Mouse (Mus musculus) forebrain, postnatal 0 days (tissue): ENCODE data around the gene Olah. TPM values are rescaled to one million over a fixed set of nuclear protein-coding genes. Genes with fewer than 3 reads are reported as not detected.
"Not testable (repeated sequence)": the region's sequence is repeated elsewhere in the genome, so short reads cannot be mapped to it uniquely, and the experiment has no call there.

Source experiments
- ATAC-seq: fragments of 200-750 bp; cut with Nextera tagmentation; 2 replicates; pipeline ENCODE4 v1.8.0; 2017; ENCODE audit warnings: mild to moderate bottlenecking, moderate library complexity
- DNase-seq: peaks from one replicate; pipeline ENCODE4 v3.0.0-alpha.2; 2015
- H3K27ac ChIP-seq: fragments of 300-500 bp; sonication (generic); 2 replicates; pipeline ENCODE4 v1.5.1; 2014; ENCODE audit warnings: low read depth, mild to moderate bottlenecking, antibody characterized with exemption, low read length, moderate library complexity, mixed read lengths
- H3K27me3 ChIP-seq: fragments of 300-500 bp; sonication (generic); 2 replicates; pipeline ENCODE4 v1.6.1; 2014; ENCODE audit warnings: mild to moderate bottlenecking, low read length, mixed read lengths; ENCODE audit not compliant: insufficient read depth
- H3K36me3 ChIP-seq: fragments of 300-500 bp; sonication (generic); 2 replicates; pipeline ENCODE4 v1.6.1; 2014; ENCODE audit warnings: mild to moderate bottlenecking, moderate library complexity; ENCODE audit not compliant: insufficient read depth
- H3K4me1 ChIP-seq: fragments of 300-500 bp; sonication (generic); 2 replicates; pipeline ENCODE4 v1.6.1; 2014; ENCODE audit warnings: antibody characterized with exemption; ENCODE audit not compliant: insufficient read depth
- H3K4me2 ChIP-seq: fragments of 300-500 bp; sonication (generic); 2 replicates; pipeline ENCODE4 v1.6.1; 2014; ENCODE audit warnings: low read depth, mild to moderate bottlenecking, moderate library complexity
- H3K4me3 ChIP-seq: fragments of 300-500 bp; sonication (generic); 2 replicates; pipeline ENCODE4 v1.5.1; 2014; ENCODE audit warnings: low read depth, low read length, mixed read lengths
- H3K9ac ChIP-seq: fragments of 300-500 bp; sonication (generic); 2 replicates; pipeline ENCODE4 v1.6.1; 2014; ENCODE audit warnings: mild to moderate bottlenecking
- H3K9me3 ChIP-seq: fragments of 300-500 bp; sonication (generic); 2 replicates; pipeline ENCODE4 v1.6.1; 2016; ENCODE audit warnings: low read length
- CTCF ChIP-seq: sonication (generic); IDR thresholded peaks from 2 replicates; pipeline ENCODE4 v1.5.1; 2016; ENCODE audit warnings: antibody characterized with exemption, control low read depth, low read depth
- WGBS: fragments of 180-500 bp; shearing (Covaris S2); extraction: QIAGEN DNeasy Blood & Tissue Kit; methylation state at CpG from one replicate; pipeline ENCODE4 v1.1.7; 2014; 5-methylcytosine and 5-hydroxymethylcytosine counted together
- polyA plus RNA-seq: library from polyadenylated mRNA; unstranded; fragments of >200 nt; fragmentation: Nextera tagmentation; extraction: Ambion mirVana; gene quantifications from 2 replicates; pipeline ENCODE4 v1.2.1, GENCODE M21; 2015
- total RNA-seq: library from RNA; depleted of rRNA; stranded (reverse); fragments of >200 nt; gene quantifications from 2 replicates; pipeline ENCODE4 v1.2.3, GENCODE M21; 2014; rRNA removed

Olah gene
- total RNA-seq (not detected in 2 replicates), polyA plus RNA-seq (0.13 TPM in 1 of 2 replicates, not detected in the other)

GRCm38 (mm10) chr2:3397110-3397509 lies at the start of gene Olah:
Olah (minus strand) TSS chr2:3397210.
- not testable (repeated sequence) for H3K27ac ChIP-seq, DNase-seq, H3K4me1 ChIP-seq, H3K36me3 ChIP-seq, H3K4me2 ChIP-seq, H3K4me3 ChIP-seq, H3K9ac ChIP-seq, ATAC-seq, H3K9me3 ChIP-seq, H3K27me3 ChIP-seq
- WGBS, result 60% methylated on average over 10 of the region's 10 CpGs

GRCm38 (mm10) chr2:3445984-3446383 lies 49.0 kb upstream of the Olah start:
- TF ChIP-seq CTCF, result no peak

GRCm38 (mm10) chr2:3444206-3444605 lies 47.2 kb upstream of the Olah start:
- ATAC-seq (no peak), DNase-seq (no peak)
- 59% methylated on average over 7 of the region's 7 CpGs for WGBS
- no peak for TF ChIP-seq CTCF
- Histone ChIP-seq H3K9ac (no peak overlapping the region), H3K9me3 (no peaks in the 10 kb centered on the region), H3K4me3 (no peak overlapping the region), H3K4me1 (no peaks in the 10 kb centered on the region), H3K4me2 (no peak overlapping the region), H3K27ac (no peak overlapping the region), H3K36me3 (peaks cover 41% of the 10 kb centered on the region), H3K27me3 (no peaks in the 10 kb centered on the region)

More at GRCm38 (mm10) chr2:3445984-3446383, 49.0 kb upstream of the Olah start:
- Histone ChIP-seq H3K27me3 (no peaks in the 10 kb centered on the region), H3K4me3 (no peak overlapping the region), H3K27ac (no peak overlapping the region), H3K36me3 (peaks cover 41% of the 10 kb centered on the region), H3K4me1 (no peaks in the 10 kb centered on the region), H3K4me2 (no peak overlapping the region), H3K9me3 (no peaks in the 10 kb centered on the region), H3K9ac (no peak overlapping the region)
- WGBS, result 93% methylated on average over 4 of the region's 4 CpGs
- DNase-seq (no peak), ATAC-seq (no peak)

- H3K27me3 ChIP-seq, result no peaks in the 10 kb centered on the region
- H3K4me2 ChIP-seq, result no peak overlapping the region
- H3K36me3 ChIP-seq, result peaks cover 24% of the 10 kb centered on the region
- TF ChIP-seq CTCF, result no peak
- no peak overlapping the region for H3K4me3 ChIP-seq
- H3K4me1 ChIP-seq, result no peaks in the 10 kb centered on the region
- H3K27ac ChIP-seq, result no peak overlapping the region
- H3K9ac ChIP-seq, result no peak overlapping the region
- DNase-seq (no peak), ATAC-seq (no peak)
- H3K9me3 ChIP-seq, result no peaks in the 10 kb centered on the region
- WGBS, result 41% methylated on average over 7 of the region's 7 CpGs
These were observed 40.9 kb upstream of the Olah start for GRCm38 (mm10) chr2:3437956-3438355.

- Histone ChIP-seq H3K4me2 (no peak overlapping the region), H3K36me3 (peaks cover 17% of the 10 kb centered on the region), H3K9me3 (no peaks in the 10 kb centered on the region), H3K27ac (no peak overlapping the region), H3K9ac (no peak overlapping the region), H3K4me3 (no peak overlapping the region), H3K27me3 (no peaks in the 10 kb centered on the region), H3K4me1 (no peaks in the 10 kb centered on the region)
- no peak for ATAC-seq
- TF ChIP-seq CTCF, result no peak
- WGBS, result 89% methylated on average over 6 of the region's 6 CpGs
- DNase-seq, result no peak
These were observed 38.5 kb upstream of the Olah start for GRCm38 (mm10) chr2:3435369-3436061.

GRCm38 (mm10) chr2:3430956-3431355 lies 33.9 kb upstream of the Olah start:
- Histone ChIP-seq H3K4me3 (no peak overlapping the region), H3K27ac (no peak overlapping the region), H3K9ac (no peak overlapping the region), H3K9me3 (no peaks in the 10 kb centered on the region), H3K4me2 (no peak overlapping the region), H3K27me3 (no peaks in the 10 kb centered on the region), H3K36me3 (peaks cover 20% of the 10 kb centered on the region; the same call in 1 of the 2 replicates), H3K4me1 (no peaks in the 10 kb centered on the region)
- no peak for DNase-seq
- no peak for TF ChIP-seq CTCF
- ATAC-seq, result no peak
- WGBS, result 92% methylated on average over 9 of the region's 9 CpGs

- peak overlapping the region; percentile 95 for H3K4me2 ChIP-seq
- no peaks in the 10 kb centered on the region for H3K4me1 ChIP-seq
- WGBS, result 7% methylated on average over 10 of the region's 10 CpGs
- ATAC-seq, result no peak
- H3K4me3 ChIP-seq, result peak overlapping the region; percentile 63
- no peak for TF ChIP-seq CTCF
- H3K9me3 ChIP-seq, result no peaks in the 10 kb centered on the region
- H3K36me3 ChIP-seq, result peaks cover 12% of the 10 kb centered on the region; the same call in 1 of the 2 replicates
- DNase-seq, result peak; percentile 9
- H3K9ac ChIP-seq, result peak overlapping the region; percentile 38
- H3K27ac ChIP-seq, result no peak overlapping the region
- H3K27me3 ChIP-seq, result no peaks in the 10 kb centered on the region
These were observed 27.5 kb upstream of the Olah start for GRCm38 (mm10) chr2:3424579-3424910.
